21 mouse cellular contexts compared by ENCODE assay signal in genomic region chr2:7242139-7242538, GRCm38 (mm10).
DNase-seq lines count a peak whose midpoint lies in the region; ATAC-seq lines count a peak whose summit lies in the region.
"Had no signal": no experiment of that assay in that cellular context is flagged by ENCODE, and none has a peak within 500 bp of the region (broad histone marks: within the 10 kb centered on the region; RNA-seq: fewer than 3 reads in every experiment).

No protein-coding gene starts in this region.

- no peak for ATAC-seq in forebrain, embryonic 15.5 days (replicated peaks)
- no peak for ATAC-seq in forebrain, embryonic 12.5 days (ENCODE audit: low FRiP score)
- ATAC-seq in heart, embryonic 11.5 days (replicated peaks; ENCODE audit: insufficient number of reproducible peaks, low FRiP score, low TSS enrichment), result no peak
- ATAC-seq: forebrain, embryonic 14.5 days; hindbrain, embryonic 16.5 days; intestine, postnatal 0 days had no signal

- 97% methylated on average over 1 of the region's 1 CpGs for WGBS in forebrain, embryonic 15.5 days
- WGBS in forebrain, embryonic 12.5 days, result 79% methylated on average over 1 of the region's 1 CpGs
- WGBS in heart, embryonic 11.5 days (ENCODE audit: insufficient replicate concordance), result 57% methylated on average over 1 of the region's 1 CpGs

- no peaks in the 10 kb centered on the region; the same call in 1 of the 2 replicates for H3K4me1 ChIP-seq in forebrain, embryonic 15.5 days
- no peaks in the 10 kb centered on the region for H3K4me1 ChIP-seq in forebrain, embryonic 12.5 days
- H3K4me1 ChIP-seq in heart, embryonic 11.5 days (ENCODE audit: control insufficient read depth, insufficient read depth, low read length), result no peaks in the 10 kb centered on the region

- no peak overlapping the region for H3K9ac ChIP-seq in forebrain, embryonic 15.5 days (replicated peaks)
- H3K9ac ChIP-seq in forebrain, embryonic 12.5 days, result no peak overlapping the region
- no peak overlapping the region for H3K9ac ChIP-seq in heart, embryonic 11.5 days (ENCODE audit: low read depth, low read length)
- H3K9ac ChIP-seq: limb, embryonic 12.5 days; liver, embryonic 14.5 days; neural tube, embryonic 15.5 days had no signal

- peak; percentile 58 for DNase-seq in heart, adult 8-10 months (ENCODE audit: low spot score)
- peak; percentile 75 for DNase-seq in lung, postnatal 25 days (ENCODE audit: low spot score)
- DNase-seq in lung, postnatal 10 days, result no peak
- no peak for DNase-seq in urinary bladder, postnatal 25 days (ENCODE audit: low spot score)
- DNase-seq in adrenal gland, adult 2 months, result no peak
- DNase-seq: adrenal gland, adult 8-10 months; cerebellum, adult 11 months; cerebellum, postnatal 25 days; right cerebral cortex, postnatal 25 days; thymus, adult 2 months had no signal

- no peaks in the 10 kb centered on the region for H3K9me3 ChIP-seq in forebrain, embryonic 15.5 days
- no peaks in the 10 kb centered on the region for H3K9me3 ChIP-seq in forebrain, embryonic 12.5 days
- no peaks in the 10 kb centered on the region for H3K9me3 ChIP-seq in heart, embryonic 11.5 days (replicated peaks; ENCODE audit: control insufficient read depth, low read length)
- H3K9me3 ChIP-seq: limb, embryonic 12.5 days; neural tube, embryonic 15.5 days had no signal

- no peak overlapping the region for H3K4me3 ChIP-seq in forebrain, embryonic 15.5 days
- no peak overlapping the region for H3K4me3 ChIP-seq in forebrain, embryonic 12.5 days (replicated peaks)
- H3K4me3 ChIP-seq in heart, embryonic 11.5 days (ENCODE audit: low read depth, low read length), result no peak overlapping the region
- H3K4me3 ChIP-seq: limb, embryonic 12.5 days; myocyte; neural tube, embryonic 15.5 days had no signal

- no peaks in the 10 kb centered on the region for H3K36me3 ChIP-seq in forebrain, embryonic 15.5 days
- no peaks in the 10 kb centered on the region for H3K36me3 ChIP-seq in forebrain, embryonic 12.5 days (replicated peaks)
- no peaks in the 10 kb centered on the region for H3K36me3 ChIP-seq in heart, embryonic 11.5 days (ENCODE audit: control insufficient read depth, insufficient read depth, low read length)
- H3K36me3 ChIP-seq: limb, embryonic 12.5 days; neural tube, embryonic 15.5 days had no signal

- H3K27ac ChIP-seq in forebrain, embryonic 15.5 days (replicated peaks), result peak overlapping the region; percentile 56
- no peak overlapping the region for H3K27ac ChIP-seq in forebrain, embryonic 12.5 days
- H3K27ac ChIP-seq in heart, embryonic 11.5 days (ENCODE audit: low read depth, low read length), result no peak overlapping the region
- H3K27ac ChIP-seq: limb, embryonic 12.5 days; liver, embryonic 14.5 days; neural tube, embryonic 15.5 days had no signal

- no peaks in the 10 kb centered on the region for H3K27me3 ChIP-seq in forebrain, embryonic 15.5 days
- no peaks in the 10 kb centered on the region for H3K27me3 ChIP-seq in forebrain, embryonic 12.5 days
- H3K27me3 ChIP-seq in heart, embryonic 11.5 days (ENCODE audit: control insufficient read depth, insufficient read depth, low read length), result no peaks in the 10 kb centered on the region
- H3K27me3 ChIP-seq: CH12.LX; limb, embryonic 12.5 days; neural tube, embryonic 15.5 days had no signal

- no peak overlapping the region for H3K4me2 ChIP-seq in forebrain, embryonic 15.5 days (replicated peaks)
- no peak overlapping the region for H3K4me2 ChIP-seq in forebrain, embryonic 12.5 days
- H3K4me2 ChIP-seq in heart, embryonic 11.5 days, result no peak overlapping the region
- H3K4me2 ChIP-seq: limb, embryonic 12.5 days; neural tube, embryonic 15.5 days had no signal

Comparison
In these comparisons a context has a peak if more than half of its experiments do, and no peak if none do; other contexts are left out.
1. DNase-seq: peak in heart, adult 8-10 months (single experiment) and lung, postnatal 25 days (single experiment); none in lung, postnatal 10 days (single experiment), urinary bladder, postnatal 25 days (single experiment) and adrenal gland, adult 2 months (single experiment).